Mouse (Mus musculus) myocyte (in vitro differentiated cells): ENCODE data around the gene Dusp11. TPM values are rescaled to one million over a fixed set of nuclear protein-coding genes. Genes with fewer than 3 reads are reported as not detected.
"Not testable (repeated sequence)": the region's sequence is repeated elsewhere in the genome, so short reads cannot be mapped to it uniquely, and the experiment has no call there.

Experiments
- H3K27me3 ChIP-seq: one replicate; pipeline ENCODE4 v1.6.1; 2011; ENCODE audit not compliant: control insufficient read depth, insufficient read depth, insufficient read length
- H3K36me3 ChIP-seq: one replicate; pipeline ENCODE4 v1.6.1; 2011; ENCODE audit not compliant: control insufficient read depth, insufficient read depth
- H3K4me2 ChIP-seq: one replicate; pipeline ENCODE4 v1.6.1; 2011; ENCODE audit warnings: low read depth, control low read depth
- H3K4me3 ChIP-seq: one replicate; pipeline ENCODE4 v1.5.1; 2011; ENCODE audit warnings: mild to moderate bottlenecking, control low read depth, moderate library complexity
- H3K79me2 ChIP-seq: one replicate; pipeline ENCODE4 v1.6.1; 2011; ENCODE audit not compliant: control insufficient read depth, insufficient read depth
- H3ac ChIP-seq: one replicate; pipeline ENCODE4 v1.6.1; 2011; ENCODE audit not compliant: control insufficient read depth, insufficient read length
- CEBPB ChIP-seq: IDR thresholded peaks from 2 replicates; pipeline ENCODE4 v1.6.1; 2011; ENCODE audit warnings: mild to moderate bottlenecking, moderate library complexity; ENCODE audit not compliant: poor library complexity, insufficient read depth, severe bottlenecking
- E2F4 ChIP-seq: IDR thresholded peaks from one replicate; pipeline ENCODE4 v1.6.1; 2011; ENCODE audit warnings: mild to moderate bottlenecking, control low read depth, moderate library complexity; ENCODE audit not compliant: insufficient read depth
- MAX ChIP-seq: IDR thresholded peaks from one replicate; pipeline ENCODE4 v1.6.1; 2011; ENCODE audit warnings: low read depth, mild to moderate bottlenecking, control low read depth
- MYOD1 ChIP-seq, 3 experiments: IDR thresholded peaks; one replicate each; pipeline ENCODE4 v1.6.1; 2011; ENCODE audit warnings: control low read depth in 2 of 3, low read depth in 2 of 3, mild to moderate bottlenecking in 2 of 3, moderate library complexity in 1 of 3; ENCODE audit not compliant: insufficient read length in 2 of 3, control insufficient read depth in 1 of 3
- MYOG ChIP-seq, 3 experiments: IDR thresholded peaks; one replicate each; pipeline ENCODE4 v1.6.1; 2011; ENCODE audit warnings: control low read depth in 2 of 3, low read depth in 2 of 3, mild to moderate bottlenecking in 2 of 3; ENCODE audit not compliant: insufficient read length in 2 of 3, control insufficient read depth in 1 of 3, insufficient read depth in 1 of 3
- POLR2A ChIP-seq: IDR thresholded peaks from one replicate; pipeline ENCODE4 v1.6.1; 2011; ENCODE audit warnings: low read depth, mild to moderate bottlenecking, control low read depth, moderate library complexity; ENCODE audit not compliant: insufficient read length
- POLR2AphosphoS2 ChIP-seq: IDR thresholded peaks from one replicate; pipeline ENCODE4 v1.6.1; 2011; ENCODE audit warnings: low read depth, control low read depth; ENCODE audit not compliant: insufficient read length
- REST ChIP-seq: IDR thresholded peaks from one replicate; pipeline ENCODE4 v1.6.1; 2011; ENCODE audit warnings: mild to moderate bottlenecking, control low read depth, moderate library complexity; ENCODE audit not compliant: insufficient read depth, insufficient read length
- SRF ChIP-seq: IDR thresholded peaks from one replicate; pipeline ENCODE4 v1.6.1; 2011; ENCODE audit warnings: low read depth; ENCODE audit not compliant: control insufficient read depth, insufficient read length
- TCF12 ChIP-seq: IDR thresholded peaks from one replicate; pipeline ENCODE4 v1.6.1; 2011; ENCODE audit warnings: mild to moderate bottlenecking, control low read depth; ENCODE audit not compliant: poor library complexity, insufficient read depth, severe bottlenecking
- TCF3 ChIP-seq: IDR thresholded peaks from one replicate; pipeline ENCODE4 v1.6.1; 2011; ENCODE audit warnings: low read depth, control low read depth; ENCODE audit not compliant: insufficient read length
- USF1 ChIP-seq: IDR thresholded peaks from one replicate; pipeline ENCODE4 v1.6.1; 2011; ENCODE audit warnings: low read depth, mild to moderate bottlenecking, control low read depth, moderate library complexity
- polyA plus RNA-seq: library from polyadenylated mRNA; unstranded; fragments of >200 nt; fragmentation: generic; extraction: Trizol; gene quantifications from one replicate; pipeline ENCODE4 v1.2.1, GENCODE M21; 2012; ENCODE audit warnings: missing spikeins

Dusp11 gene
- polyA plus RNA-seq, 1 experiment: 20.8 TPM

DNA sequence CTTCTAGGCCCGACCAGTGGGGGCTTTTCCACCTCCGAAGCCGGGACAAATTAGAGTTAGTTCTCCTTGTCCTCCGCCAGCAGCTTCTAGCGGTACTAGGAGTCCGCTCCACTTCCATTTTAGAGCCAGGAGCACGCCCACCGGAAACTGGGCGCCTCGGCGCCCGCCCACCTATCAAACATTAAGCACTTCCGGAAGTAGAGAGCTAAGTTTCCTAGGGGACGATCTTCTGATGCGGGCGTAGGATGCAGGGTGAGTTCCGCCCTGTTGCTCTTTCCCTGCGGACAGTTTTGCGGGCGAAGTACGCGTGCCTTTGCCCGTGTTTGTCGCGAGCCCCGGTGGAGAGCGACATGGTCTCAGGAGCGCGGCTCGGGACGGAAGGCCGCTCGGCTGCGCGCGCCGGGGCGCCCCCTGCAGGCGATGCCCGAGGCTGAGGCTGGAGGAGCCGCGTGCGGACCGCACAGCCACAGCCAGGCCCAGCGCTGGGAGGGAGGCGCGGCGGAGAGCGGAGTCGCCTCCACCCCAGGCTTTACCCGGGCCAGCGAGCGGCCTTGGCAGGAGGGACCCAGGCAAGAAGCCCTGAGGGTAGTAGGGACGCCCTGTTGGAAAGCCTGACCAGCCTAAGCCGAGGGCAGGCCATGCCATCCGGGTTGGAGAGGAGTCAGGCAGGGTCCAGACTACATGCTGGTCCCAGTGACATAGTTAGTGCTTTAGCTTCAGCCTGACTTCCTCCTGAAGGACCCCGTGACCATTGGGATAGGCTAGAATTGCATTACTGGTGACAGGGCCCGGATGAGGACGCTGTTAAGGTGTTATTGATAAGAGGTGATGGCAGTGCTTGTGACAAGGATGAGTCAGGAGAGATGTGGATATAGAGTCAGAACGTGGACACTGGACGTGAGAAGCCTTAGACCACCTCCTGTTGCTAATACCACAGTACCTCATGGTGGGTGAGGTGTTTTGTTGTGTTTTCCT lies 45.6 kb downstream of the Dusp11 start, which contains the start of gene Nat8f1:
TSS of gene Nat8f1 (minus strand) at position 149 of the 975 bp plus-strand sequence.
- H3ac ChIP-seq: peak within 1 kb of the TSS; percentile 79
- not testable (repeated sequence) for H3K27me3 ChIP-seq, H3K36me3 ChIP-seq
- TF ChIP-seq USF1 (peak; percentile 54), POLR2AphosphoS2 (peak; percentile 20), POLR2A (peak; percentile 68)
- peak within 1 kb of the TSS; percentile 75 for H3K4me3 ChIP-seq
- peak within 1 kb of the TSS; percentile 96 for H3K4me2 ChIP-seq
- H3K79me2 ChIP-seq: peaks cover 13% of the 10 kb centered on the region

DNA sequence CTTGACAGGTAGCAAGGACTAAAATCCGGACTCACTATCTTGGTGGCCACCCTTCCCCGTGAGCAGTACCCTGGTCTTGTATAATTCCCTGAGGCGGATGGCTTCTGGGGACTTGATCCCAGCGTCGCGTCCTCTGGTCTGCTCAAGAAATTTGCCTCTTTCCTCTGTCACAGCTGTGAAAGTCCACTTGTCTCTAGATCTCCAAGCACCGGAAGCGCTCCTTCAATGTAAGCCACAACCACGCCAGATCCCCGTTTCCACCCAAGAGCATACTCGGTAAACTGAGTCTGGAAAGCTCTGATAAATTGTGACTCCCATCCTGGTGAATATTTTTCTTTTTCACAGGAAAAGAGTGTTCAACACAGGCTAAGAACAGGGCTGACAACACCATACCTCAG lies 46.3 kb downstream of the Dusp11 start:
- Histone ChIP-seq H3K36me3 (no peaks in the 10 kb centered on the region), H3K79me2 (peaks cover 13% of the 10 kb centered on the region), H3ac (peak overlapping the region; percentile 79), H3K27me3 (no peaks in the 10 kb centered on the region), H3K4me3 (peak overlapping the region; percentile 75), H3K4me2 (peak overlapping the region; percentile 96)
- TF ChIP-seq REST (no peak), TCF12 (no peak), POLR2AphosphoS2 (no peak), MYOD1 (IDR thresholded peaks at IDR 0.05; ENCODE audit: control insufficient read depth in 1 of 3, insufficient read length in 2 of 3, low read depth in 2 of 3) (no peak), USF1 (no peak), POLR2A (no peak), TCF3 (no peak), MYOG (IDR thresholded peaks at IDR 0.05; ENCODE audit: control insufficient read depth in 1 of 3, insufficient read depth in 1 of 3, insufficient read length in 2 of 3, low read depth in 2 of 3) (no peak), SRF (no peak), CEBPB (no peak), E2F4 (no peak), MAX (no peak)

DNA sequence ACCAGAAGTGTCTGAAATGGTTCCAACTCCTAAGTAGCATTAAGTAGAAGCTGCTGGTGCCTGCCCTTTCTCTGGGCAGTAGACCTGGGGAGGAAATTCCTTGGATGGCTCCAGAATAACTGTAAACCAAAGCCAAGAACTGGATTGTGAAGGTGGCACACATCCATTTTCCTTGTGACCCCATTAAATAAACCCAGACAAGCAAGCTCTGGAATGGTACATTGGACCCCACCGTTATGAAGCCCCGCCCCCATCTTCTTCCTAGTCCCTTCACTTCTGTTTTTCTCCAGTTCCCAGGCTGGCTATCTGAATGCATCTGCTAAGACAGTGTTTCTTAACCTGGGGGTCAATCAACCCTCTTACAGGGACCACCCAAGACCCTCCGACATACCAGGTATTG lies 49.9 kb downstream of the Dusp11 start, which contains the start of gene Tprkb:
TSS of gene Tprkb (plus strand) at position 279 of the 400 bp plus-strand sequence.
- H3K4me3 ChIP-seq: no peak within 1 kb of the TSS
- H3K36me3 ChIP-seq: no peaks in the 10 kb centered on the region
- H3K79me2 ChIP-seq: peaks cover 6% of the 10 kb centered on the region
- peaks cover 7% of the 10 kb centered on the region for H3K27me3 ChIP-seq
- no peak within 1 kb of the TSS for H3K4me2 ChIP-seq
- no peak within 1 kb of the TSS for H3ac ChIP-seq
- TF ChIP-seq MYOD1 (IDR thresholded peaks at IDR 0.05; ENCODE audit: control insufficient read depth in 1 of 3, insufficient read length in 2 of 3, low read depth in 2 of 3) (no peak), MYOG (IDR thresholded peaks at IDR 0.05; ENCODE audit: control insufficient read depth in 1 of 3, insufficient read depth in 1 of 3, insufficient read length in 2 of 3, low read depth in 2 of 3) (no peak), USF1 (no peak), MAX (no peak), POLR2AphosphoS2 (no peak), REST (no peak)

DNA sequence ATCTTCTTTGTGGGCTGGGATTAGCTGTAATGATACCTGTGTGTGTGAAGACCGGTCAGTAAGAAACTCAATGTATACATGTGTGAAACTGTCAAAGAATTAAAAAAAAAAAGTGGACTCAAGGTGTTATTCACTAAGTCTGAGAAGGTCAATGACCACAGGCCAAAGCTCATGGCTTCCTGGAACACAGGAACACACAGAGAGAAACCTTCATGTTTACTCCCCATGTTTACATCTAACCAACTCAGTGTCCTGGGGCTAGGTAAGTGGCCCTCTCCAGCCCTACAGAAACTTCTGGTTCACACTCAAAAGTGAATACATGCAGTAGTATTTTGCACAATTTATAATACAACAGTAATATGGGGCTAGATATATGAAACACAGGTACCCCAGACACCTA lies 51.8 kb downstream of the Dusp11 start:
- Histone ChIP-seq H3ac (no peak overlapping the region), H3K79me2 (no peaks in the 10 kb centered on the region), H3K4me2 (no peak overlapping the region), H3K4me3 (no peak overlapping the region), H3K36me3 (no peaks in the 10 kb centered on the region), H3K27me3 (peaks cover 16% of the 10 kb centered on the region)
- TF ChIP-seq TCF3: no peak
- no peak for TF ChIP-seq MAX
- no peak for TF ChIP-seq E2F4
- no peak for TF ChIP-seq CEBPB
- TF ChIP-seq SRF: no peak
- no peak for TF ChIP-seq MYOG (IDR thresholded peaks at IDR 0.05; ENCODE audit: control insufficient read depth in 1 of 3, insufficient read depth in 1 of 3, insufficient read length in 2 of 3, low read depth in 2 of 3)
- no peak for TF ChIP-seq MYOD1 (IDR thresholded peaks at IDR 0.05; ENCODE audit: control insufficient read depth in 1 of 3, insufficient read length in 2 of 3, low read depth in 2 of 3)
- no peak for TF ChIP-seq REST
- TF ChIP-seq POLR2AphosphoS2: no peak
- no peak for TF ChIP-seq USF1

DNA sequence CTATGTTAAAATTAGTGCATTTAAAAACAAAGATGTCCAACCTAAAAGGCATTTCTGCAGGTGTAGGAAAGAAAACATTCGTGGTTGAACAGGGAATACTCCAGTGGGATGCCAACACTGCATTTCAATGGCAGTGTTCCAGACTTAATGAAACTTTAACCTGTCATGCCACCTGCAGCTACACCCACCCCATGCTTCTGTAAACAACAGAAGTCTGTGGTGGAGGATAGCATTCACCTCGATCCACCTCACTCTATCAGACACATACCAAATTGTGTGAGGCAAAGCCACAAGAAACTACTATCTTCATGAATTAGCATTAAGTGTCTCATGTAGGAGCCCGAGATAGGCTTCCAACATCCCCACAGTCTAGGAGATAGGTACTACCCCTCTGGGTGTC lies 53.1 kb downstream of the Dusp11 start:
- Histone ChIP-seq H3K4me3 (no peak overlapping the region), H3K27me3 (peaks cover 16% of the 10 kb centered on the region), H3K79me2 (no peaks in the 10 kb centered on the region), H3K4me2 (no peak overlapping the region), H3ac (no peak overlapping the region), H3K36me3 (no peaks in the 10 kb centered on the region)
- no peak for TF ChIP-seq USF1
- TF ChIP-seq TCF12: no peak
- no peak for TF ChIP-seq MAX
- no peak for TF ChIP-seq E2F4
- no peak for TF ChIP-seq TCF3
- TF ChIP-seq MYOD1 (IDR thresholded peaks at IDR 0.05; ENCODE audit: control insufficient read depth in 1 of 3, insufficient read length in 2 of 3, low read depth in 2 of 3): no peak

DNA sequence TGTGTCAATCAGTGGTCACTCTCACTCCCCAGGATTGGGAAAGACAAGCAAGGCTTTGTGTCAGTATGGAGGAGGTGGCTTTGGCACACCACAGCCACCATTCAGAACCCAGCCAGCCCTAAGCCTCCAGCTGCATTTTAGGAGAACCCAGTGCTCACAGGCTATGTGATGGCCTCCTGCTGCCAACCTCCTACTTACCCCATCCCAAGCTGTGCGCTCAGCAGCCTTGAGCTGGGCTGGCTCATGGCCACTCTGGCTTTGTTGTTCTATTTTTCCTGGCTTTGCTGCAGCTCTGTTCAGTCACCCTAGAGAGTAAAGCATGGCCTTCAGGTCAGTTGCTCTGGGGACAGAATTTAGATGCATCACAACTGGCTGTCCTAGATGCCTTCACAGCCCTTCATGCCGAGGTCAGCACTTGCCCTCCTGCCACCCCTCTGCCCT lies 54.5 kb downstream of the Dusp11 start:
- not testable (repeated sequence) for H3K4me2 ChIP-seq, H3K79me2 ChIP-seq, H3ac ChIP-seq, H3K4me3 ChIP-seq, H3K36me3 ChIP-seq
- peaks cover 16% of the 10 kb centered on the region for H3K27me3 ChIP-seq

DNA sequence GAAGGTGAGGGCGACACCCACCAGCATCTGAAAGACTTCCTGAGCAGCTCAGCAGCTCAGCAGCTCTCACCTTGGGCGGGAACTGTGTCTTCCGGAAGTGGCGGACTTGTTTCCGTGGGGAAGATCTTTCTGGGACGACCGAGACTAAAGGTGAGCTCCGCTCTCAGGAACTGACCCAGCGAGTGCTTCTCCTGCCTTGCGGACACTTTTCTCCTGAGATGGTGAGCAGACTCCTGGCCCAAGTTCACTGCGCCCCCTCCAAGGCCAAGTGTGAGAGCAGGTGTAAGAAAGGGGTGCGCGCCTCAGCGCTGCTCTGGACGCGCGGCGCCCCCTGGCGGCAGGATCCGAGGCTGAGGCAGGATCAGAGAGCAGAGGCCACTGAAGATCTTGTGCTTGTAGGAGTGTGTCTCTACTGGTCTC lies 56.8 kb downstream of the Dusp11 start, which contains the start of gene Nat8f4:
TSS of gene Nat8f4 (minus strand) at position 243 of the 420 bp plus-strand sequence.
- not testable (repeated sequence) for H3K36me3 ChIP-seq, H3K79me2 ChIP-seq, H3K4me2 ChIP-seq, H3ac ChIP-seq, H3K4me3 ChIP-seq
- peaks cover 21% of the 10 kb centered on the region for H3K27me3 ChIP-seq
